Mouse (Mus musculus) lung, adult 18-20 months (tissue): ENCODE results near the gene Eml1.

Source experiments
- DNase-seq, 2 experiments: peaks; one replicate each; pipeline ENCODE4 v3.0.0; 2022; ENCODE audit warnings: mixed read lengths in 2 of 2

Gene Eml1

GRCm38 (mm10) chr12:108554120-108554841 is 183.5 kb downstream of the Eml1 start, which contains the start of gene Evl:
TSS of gene Evl (plus strand) at chr12:108554720.
- peak; percentile 51 to 71 for DNase-seq

GRCm38 (mm10) chr12:108554861-108555556 is 184.3 kb downstream of the Eml1 start:
- no peak for DNase-seq

DNA sequence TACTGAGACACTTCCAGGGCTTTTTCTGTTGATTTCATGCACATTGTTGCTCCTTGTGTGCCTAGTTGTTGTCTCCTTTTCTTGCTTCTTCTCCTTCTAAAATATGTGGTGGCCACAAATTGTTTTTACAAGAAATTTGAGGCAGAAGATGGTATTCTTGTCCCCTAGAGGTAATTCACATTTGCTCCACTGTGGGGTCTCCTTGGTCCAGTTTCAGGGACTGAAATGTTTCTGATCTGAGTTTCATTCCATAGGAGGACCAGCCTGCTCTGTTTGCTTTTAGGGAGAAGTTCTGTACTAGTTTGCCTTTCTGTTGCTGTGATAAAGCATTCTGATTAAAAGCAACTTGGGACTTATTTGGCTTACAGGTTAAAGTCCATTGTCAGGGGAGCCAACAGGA is 187.4 kb downstream of the Eml1 start:
- DNase-seq: no peak

DNA sequence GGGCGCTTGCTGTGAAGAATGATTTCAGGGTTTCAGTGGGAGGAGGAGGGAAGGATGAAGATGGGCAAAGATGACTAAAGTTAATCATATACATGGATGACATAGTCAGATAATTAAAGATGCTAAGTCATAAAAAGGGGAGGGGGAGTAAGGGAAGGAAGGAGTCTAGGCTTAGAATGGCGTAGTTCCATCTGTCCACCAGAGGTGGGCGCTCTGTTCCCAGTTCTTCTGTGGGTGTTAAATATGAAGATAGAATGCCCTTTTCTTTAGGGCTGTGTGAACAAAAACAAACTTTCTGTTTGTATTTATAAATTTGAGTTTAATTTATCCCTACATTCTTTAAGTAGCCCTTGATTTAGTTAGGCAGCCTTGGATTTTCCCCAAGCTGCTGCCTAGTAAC is 192.5 kb downstream of the Eml1 start:
- no peak for DNase-seq

DNA sequence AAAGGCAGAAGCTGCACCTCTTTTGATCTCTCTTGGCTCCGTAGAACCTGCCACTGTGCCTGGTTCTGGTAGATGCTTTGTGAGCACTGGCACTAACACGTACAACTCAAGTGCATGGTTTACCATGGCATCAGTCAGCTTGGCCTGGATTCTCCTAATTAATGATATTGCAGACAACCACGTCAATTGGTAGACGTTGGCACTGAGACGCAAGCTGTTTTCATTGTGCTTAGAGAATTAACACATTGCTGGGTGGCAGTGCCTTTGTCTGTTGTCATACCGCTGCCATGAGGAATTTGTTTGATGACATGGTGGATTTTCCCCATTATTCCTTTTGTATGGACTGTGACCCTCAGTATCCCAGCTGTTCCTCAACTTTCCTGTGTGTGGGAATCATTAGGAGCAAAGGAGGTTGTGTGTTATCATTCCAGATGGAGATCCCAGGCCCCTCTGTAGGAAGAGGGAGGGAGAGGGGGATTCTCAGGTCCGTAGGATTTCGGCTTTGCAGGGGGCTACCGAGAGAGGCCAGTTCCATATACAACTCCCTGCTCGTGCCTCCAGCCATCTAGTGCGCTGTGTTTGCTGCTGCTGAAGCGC is 194.3 kb downstream of the Eml1 start:
- no peak for DNase-seq

GRCm38 (mm10) chr12:108579156-108579871 is 208.6 kb downstream of the Eml1 start:
- DNase-seq: no peak

- DNase-seq: peak; percentile 38 to 67
Observed at GRCm38 (mm10) chr12:108583775-108584174, 213.0 kb downstream of the Eml1 start.
